Mouse (Mus musculus): ENCODE measurements around the gene Zmym4.

- TF ChIP-seq GATA1 (IDR thresholded peaks at IDR 0.05; ENCODE audit: low read length) (no peak), TAL1 (IDR thresholded peaks at IDR 0.05; ENCODE audit: low read length) (no peak)
Observed at GRCm38 (mm10) chr4:126813212-126813611, 154.7 kb downstream of the Zmym4 start.

Data from erythroblast, embryonic 14.5 days (primary cell).